Mouse (Mus musculus) intestine, embryonic 14.5 days (tissue): ENCODE results near the gene Ncf1. TPM values are rescaled to one million over a fixed set of nuclear protein-coding genes. Genes with fewer than 3 reads are reported as not detected.

Source experiments
- ATAC-seq: fragments of 200-750 bp; cut with Nextera tagmentation; replicated peaks from 2 replicates; pipeline ENCODE4 v1.8.0; 2017; ENCODE audit warnings: low read depth, moderate number of reproducible peaks, moderate TSS enrichment, moderate library complexity; ENCODE audit not compliant: low FRiP score, low TSS enrichment
- DNase-seq: peaks from one replicate; pipeline ENCODE4 v3.0.0-alpha.2; 2018; ENCODE audit warnings: low spot score
- H3K27ac ChIP-seq: fragments of 300-500 bp; sonication (generic); 2 replicates; pipeline ENCODE4 v1.5.1; 2014; ENCODE audit warnings: low read depth, mild to moderate bottlenecking, control low read depth
- H3K27me3 ChIP-seq: fragments of 300-500 bp; sonication (generic); replicated peaks from 2 replicates; pipeline ENCODE4 v1.6.1; 2014; ENCODE audit warnings: low read length, control low read depth; ENCODE audit not compliant: control insufficient read depth, insufficient read depth
- H3K36me3 ChIP-seq: fragments of 300-500 bp; sonication (generic); 2 replicates; pipeline ENCODE4 v1.6.1; 2014; ENCODE audit warnings: low read length, control low read depth; ENCODE audit not compliant: control insufficient read depth, insufficient read depth
- H3K4me1 ChIP-seq: fragments of 300-500 bp; sonication (generic); replicated peaks from 2 replicates; pipeline ENCODE4 v1.6.1; 2014; ENCODE audit warnings: low read length, control low read depth, mixed read lengths; ENCODE audit not compliant: control insufficient read depth, insufficient read depth
- H3K4me2 ChIP-seq: fragments of 300-500 bp; sonication (generic); 2 replicates; pipeline ENCODE4 v1.6.1; 2014; ENCODE audit warnings: low read length
- H3K4me3 ChIP-seq: fragments of 300-500 bp; sonication (generic); 2 replicates; pipeline ENCODE4 v1.5.1; 2014; ENCODE audit warnings: low read depth, low read length, control low read depth, mixed read lengths
- H3K9ac ChIP-seq: fragments of 300-500 bp; sonication (generic); 2 replicates; pipeline ENCODE4 v1.6.1; 2014; ENCODE audit warnings: mild to moderate bottlenecking, low read length
- H3K9me3 ChIP-seq: fragments of 300-500 bp; sonication (generic); 2 replicates; pipeline ENCODE4 v1.6.1; 2016; ENCODE audit warnings: low read length, control low read depth; ENCODE audit not compliant: control insufficient read depth
- WGBS: fragments of 180-500 bp; shearing (Covaris S2); extraction: QIAGEN DNeasy Blood & Tissue Kit; methylation state at CpG from one replicate; pipeline ENCODE4 v1.1.7; 2014; 5-methylcytosine and 5-hydroxymethylcytosine counted together
- polyA plus RNA-seq: library from polyadenylated mRNA; unstranded; fragments of >200 nt; fragmentation: Nextera tagmentation; extraction: Ambion mirVana; gene quantifications from 2 replicates; pipeline ENCODE4 v1.2.1, GENCODE M21; 2014

The Ncf1 gene
- polyA plus RNA-seq, 1 experiment from 2014 or later: 4.1 TPM

GRCm38 (mm10) chr5:134268751-134269150, 39.3 kb upstream of the Ncf1 start:
- peaks cover 98% of the 10 kb centered on the region for H3K36me3 ChIP-seq
- no peaks in the 10 kb centered on the region for H3K4me1 ChIP-seq
- DNase-seq: no peak
- H3K4me3 ChIP-seq: no peak overlapping the region
- 96% methylated on average over 8 of the region's 8 CpGs for WGBS
- no peaks in the 10 kb centered on the region for H3K9me3 ChIP-seq
- no peaks in the 10 kb centered on the region for H3K27me3 ChIP-seq
- ATAC-seq: no peak
- no peak overlapping the region for H3K9ac ChIP-seq
- H3K4me2 ChIP-seq: no peak overlapping the region
- H3K27ac ChIP-seq: no peak overlapping the region

- no peak overlapping the region for H3K4me3 ChIP-seq
- H3K4me2 ChIP-seq: no peak overlapping the region
- H3K9me3 ChIP-seq: no peaks in the 10 kb centered on the region
- ATAC-seq (no peak), DNase-seq (no peak)
- WGBS: 81% methylated on average over 18 of the region's 18 CpGs
- no peak overlapping the region for H3K9ac ChIP-seq
- no peak overlapping the region for H3K27ac ChIP-seq
- H3K27me3 ChIP-seq: no peaks in the 10 kb centered on the region
- no peaks in the 10 kb centered on the region for H3K4me1 ChIP-seq
- H3K36me3 ChIP-seq: peaks cover 98% of the 10 kb centered on the region
These were observed 37.0 kb upstream of the Ncf1 start for GRCm38 (mm10) chr5:134266404-134266803.

GRCm38 (mm10) chr5:134265890-134266289, 36.5 kb upstream of the Ncf1 start:
- 86% methylated on average over 2 of the region's 2 CpGs for WGBS

DNA sequence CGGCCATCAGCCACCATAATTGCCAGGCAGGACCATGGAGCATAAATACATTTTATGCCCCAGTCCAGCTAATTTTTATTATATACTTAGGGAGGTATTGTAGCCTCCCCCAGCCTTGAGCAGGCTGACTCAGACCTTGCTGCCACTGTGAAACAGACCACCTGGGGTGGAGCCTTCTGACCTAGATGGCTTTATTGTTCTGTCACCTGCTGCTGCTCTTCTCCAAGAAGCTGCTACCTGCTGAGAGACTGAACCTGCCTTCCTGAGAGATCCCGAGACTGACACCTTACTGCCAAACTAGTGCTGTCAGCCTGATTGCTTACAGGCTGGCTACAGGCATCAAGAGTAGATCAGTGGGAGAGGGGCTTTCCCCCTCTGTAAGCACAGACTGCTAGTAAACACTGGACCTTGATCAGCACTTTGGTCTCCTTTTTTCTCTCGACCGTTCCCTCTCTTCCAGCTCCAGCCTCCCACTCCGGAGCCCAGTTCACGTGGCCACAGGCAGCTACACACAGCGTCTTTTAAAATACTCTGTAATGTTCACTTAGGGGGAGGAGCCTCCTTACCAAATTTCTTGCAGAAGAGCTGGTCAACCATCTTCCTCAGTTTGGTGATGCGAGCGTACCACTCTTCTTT, 30.7 kb upstream of the Ncf1 start:
- H3K4me2 ChIP-seq: no peak overlapping the region
- no peaks in the 10 kb centered on the region for H3K9me3 ChIP-seq
- no peak overlapping the region for H3K27ac ChIP-seq
- no peak overlapping the region for H3K4me3 ChIP-seq
- WGBS: 87% methylated on average over 9 of the region's 9 CpGs
- H3K36me3 ChIP-seq: peaks cover 95% of the 10 kb centered on the region
- H3K4me1 ChIP-seq: no peaks in the 10 kb centered on the region
- H3K27me3 ChIP-seq: no peaks in the 10 kb centered on the region
- DNase-seq: no peak
- no peak overlapping the region for H3K9ac ChIP-seq
- no peak for ATAC-seq

More at GRCm38 (mm10) chr5:134265890-134266289, 36.5 kb upstream of the Ncf1 start:
- no peak for DNase-seq
- H3K36me3 ChIP-seq: peaks cover 98% of the 10 kb centered on the region
- no peak overlapping the region for H3K4me3 ChIP-seq
- H3K27ac ChIP-seq: no peak overlapping the region
- no peak overlapping the region for H3K4me2 ChIP-seq
- H3K4me1 ChIP-seq: no peaks in the 10 kb centered on the region
- no peaks in the 10 kb centered on the region for H3K9me3 ChIP-seq
- H3K27me3 ChIP-seq: no peaks in the 10 kb centered on the region
- ATAC-seq: no peak
- no peak overlapping the region for H3K9ac ChIP-seq

DNA sequence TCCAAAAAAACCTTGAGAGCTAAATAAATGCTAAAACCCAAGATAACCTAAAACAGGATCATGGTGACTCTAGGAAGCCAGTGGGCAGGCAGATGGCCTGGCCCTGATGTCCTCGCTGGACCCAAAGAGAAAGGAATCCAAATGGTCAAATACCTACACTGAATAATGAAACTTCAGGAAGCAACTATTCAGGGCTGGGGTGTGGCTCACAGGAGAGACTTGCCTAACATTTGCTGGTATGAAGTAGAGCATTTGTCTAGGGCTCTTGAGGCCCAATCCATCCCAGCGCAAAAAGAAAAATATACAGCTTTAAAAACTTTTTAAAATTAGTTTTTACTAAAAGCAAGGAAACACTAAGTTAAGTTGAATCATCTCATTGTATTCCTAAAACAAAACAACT, 29.5 kb upstream of the Ncf1 start:
- Histone ChIP-seq H3K27me3 (no peaks in the 10 kb centered on the region), H3K27ac (no peak overlapping the region), H3K9me3 (no peaks in the 10 kb centered on the region), H3K36me3 (peaks cover 95% of the 10 kb centered on the region), H3K9ac (no peak overlapping the region), H3K4me3 (no peak overlapping the region), H3K4me1 (no peaks in the 10 kb centered on the region), H3K4me2 (no peak overlapping the region)
- DNase-seq (no peak), ATAC-seq (no peak)
- WGBS: 96% methylated on average over 2 of the region's 2 CpGs

GRCm38 (mm10) chr5:134258395-134258794, 29.0 kb upstream of the Ncf1 start:
- H3K9me3 ChIP-seq: no peaks in the 10 kb centered on the region
- no peak overlapping the region for H3K4me3 ChIP-seq
- H3K4me1 ChIP-seq: no peaks in the 10 kb centered on the region
- no peak for ATAC-seq
- H3K36me3 ChIP-seq: peaks cover 95% of the 10 kb centered on the region
- H3K27ac ChIP-seq: no peak overlapping the region
- 68% methylated on average over 4 of the region's 4 CpGs for WGBS
- no peak overlapping the region for H3K4me2 ChIP-seq
- no peak overlapping the region for H3K9ac ChIP-seq
- H3K27me3 ChIP-seq: no peaks in the 10 kb centered on the region
- no peak for DNase-seq

- Histone ChIP-seq H3K36me3 (peaks cover 95% of the 10 kb centered on the region), H3K27me3 (no peaks in the 10 kb centered on the region), H3K4me3 (no peak overlapping the region), H3K9ac (no peak overlapping the region), H3K27ac (no peak overlapping the region), H3K4me2 (no peak overlapping the region), H3K4me1 (no peaks in the 10 kb centered on the region), H3K9me3 (no peaks in the 10 kb centered on the region)
- ATAC-seq (no peak), DNase-seq (no peak)
- WGBS: 91% methylated on average over 13 of the region's 13 CpGs
These were observed 28.1 kb upstream of the Ncf1 start for GRCm38 (mm10) chr5:134257349-134258031.

DNA sequence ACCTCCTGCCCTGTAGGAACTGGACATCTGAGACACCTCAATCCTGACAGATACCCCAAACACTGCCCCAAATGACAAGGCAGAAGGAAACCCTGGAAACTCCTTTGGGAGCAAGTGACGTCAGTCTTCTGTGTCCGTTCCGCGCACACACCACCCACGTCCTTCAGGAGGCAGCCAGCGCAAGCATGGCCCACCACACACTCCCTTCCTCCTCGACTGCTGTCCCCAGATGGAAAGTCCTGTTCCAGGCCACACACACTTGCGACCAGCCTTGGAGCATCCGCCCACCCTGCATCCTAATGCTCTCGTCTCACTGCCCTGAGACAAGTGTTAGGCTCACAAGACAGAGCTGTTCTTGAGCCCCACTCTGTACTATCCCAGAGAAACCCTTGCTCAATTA, 25.9 kb upstream of the Ncf1 start:
- Histone ChIP-seq H3K4me3 (no peak overlapping the region), H3K4me2 (no peak overlapping the region), H3K27me3 (no peaks in the 10 kb centered on the region), H3K4me1 (no peaks in the 10 kb centered on the region), H3K27ac (no peak overlapping the region), H3K9me3 (no peaks in the 10 kb centered on the region), H3K9ac (no peak overlapping the region), H3K36me3 (peaks cover 95% of the 10 kb centered on the region)
- DNase-seq: no peak
- 95% methylated on average over 10 of the region's 10 CpGs for WGBS
- ATAC-seq: no peak; the same call in 1 of the 2 replicates

GRCm38 (mm10) chr5:134253806-134254205, 24.4 kb upstream of the Ncf1 start:
- DNase-seq (no peak), ATAC-seq (no peak)
- Histone ChIP-seq H3K27ac (no peak overlapping the region), H3K9me3 (no peaks in the 10 kb centered on the region), H3K9ac (no peak overlapping the region), H3K4me3 (no peak overlapping the region), H3K4me2 (no peak overlapping the region), H3K27me3 (no peaks in the 10 kb centered on the region), H3K4me1 (no peaks in the 10 kb centered on the region), H3K36me3 (peaks cover 95% of the 10 kb centered on the region)
- WGBS: 70% methylated on average over 3 of the region's 3 CpGs
